Mouse (Mus musculus): ENCODE results near the gene Bnip1. TPM values are rescaled to one million over a fixed set of nuclear protein-coding genes. Genes with fewer than 3 reads are reported as not detected.

Gene Bnip1
- polyA plus RNA-seq (2021; fragmentation: Nextera tagmentation) = 33.8 and 35.7 TPM in 2 replicates
- long read RNA-seq, experiment 1, transcript Bnip1-201 (6 exons, 1,098 nt) = major isoform, 26 of 30 reads
- long read RNA-seq, experiment 1, partial matches to known transcripts = 0 of 30 reads
- long read RNA-seq, experiment 1, other reads (novel, unspliced or antisense) = 3 of 30 reads
- long read RNA-seq, experiment 2, transcript Bnip1-201 (6 exons, 1,098 nt) = major isoform, 34 of 41 reads
- long read RNA-seq, experiment 2, partial matches to known transcripts = 2 of 41 reads
- long read RNA-seq, experiment 2, other reads (novel, unspliced or antisense) = 1 of 41 reads

DNA sequence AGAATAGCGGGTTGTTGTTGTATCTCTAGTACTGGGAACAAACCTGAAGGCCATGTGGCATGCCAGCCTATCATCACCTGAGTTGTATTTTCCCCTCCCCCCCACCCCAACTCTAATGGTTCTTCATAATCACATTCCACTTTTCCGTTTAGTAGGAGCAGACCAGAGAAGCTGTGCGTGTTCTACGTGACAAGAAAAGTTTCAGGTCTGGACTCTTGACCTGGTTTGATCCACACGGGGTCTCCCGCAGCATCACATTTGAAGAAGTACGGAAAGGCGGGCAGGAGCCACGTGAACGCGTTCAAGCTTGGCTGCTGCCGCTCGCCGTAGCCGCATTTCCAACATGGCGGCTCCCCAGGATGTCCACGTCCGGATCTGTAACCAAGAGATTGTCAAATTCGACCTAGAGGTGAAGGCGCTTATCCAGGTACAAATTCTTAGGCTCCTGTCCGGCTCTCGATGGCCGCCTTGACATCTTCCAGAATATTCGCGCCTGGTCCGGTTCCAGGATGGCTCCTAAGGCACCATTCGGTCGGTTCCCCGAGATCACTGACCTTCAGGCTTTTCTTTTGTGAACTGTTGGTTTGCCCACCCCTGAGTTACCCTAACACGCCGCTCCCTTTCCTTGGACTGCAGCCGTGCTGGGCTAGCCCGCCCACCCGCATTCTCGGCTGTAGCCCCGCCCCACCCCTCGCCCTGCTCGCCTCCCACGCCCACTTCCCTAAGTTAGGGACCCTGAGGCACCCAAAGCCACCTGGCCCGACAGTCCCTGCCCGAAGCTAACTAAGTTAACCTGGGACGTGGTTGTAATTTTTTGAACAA lies at the start of gene Bnip1:
Bnip1 (plus strand) TSS at position 317 of the 822 bp plus-strand sequence.

Other genes starting within 250 kb of the Bnip1 start
- 74.4 and 159 TPM in 2 replicates for gene Ergic1, start 219.6 kb upstream of the Bnip1 start, polyA plus RNA-seq (2021; fragmentation: Nextera tagmentation)
- 61.4 and 112 TPM in 2 replicates for gene Dusp1, start 218.9 kb upstream of the Bnip1 start, polyA plus RNA-seq (2021; fragmentation: Nextera tagmentation)
- 121 and 146 TPM in 2 replicates for gene Atp6v0e, start 117.8 kb upstream of the Bnip1 start, polyA plus RNA-seq (2021; fragmentation: Nextera tagmentation)
- 13.2 and 17.6 TPM in 2 replicates for gene Crebrf, start 65.4 kb upstream of the Bnip1 start, polyA plus RNA-seq (2021; fragmentation: Nextera tagmentation)
- not detected in 2 replicates for gene Nkx2-5, start 63.9 kb downstream of the Bnip1 start, polyA plus RNA-seq (2021; fragmentation: Nextera tagmentation)
- 0.39 and 0.59 TPM in 2 replicates for gene Kifc5b, start 136.0 kb downstream of the Bnip1 start, polyA plus RNA-seq (2021; fragmentation: Nextera tagmentation)
- 11.3 and 17.4 TPM in 2 replicates for gene Phf1, start 152.0 kb downstream of the Bnip1 start, polyA plus RNA-seq (2021; fragmentation: Nextera tagmentation)
- 187 and 240 TPM in 2 replicates for gene Cuta, start 158.5 kb downstream of the Bnip1 start, polyA plus RNA-seq (2021; fragmentation: Nextera tagmentation)
- 14.1 and 19.3 TPM in 2 replicates for gene Syngap1, start 160.2 kb downstream of the Bnip1 start, polyA plus RNA-seq (2021; fragmentation: Nextera tagmentation)
- 6.5 and 7.5 TPM in 2 replicates for gene Zbtb9, start 192.1 kb downstream of the Bnip1 start, polyA plus RNA-seq (2021; fragmentation: Nextera tagmentation)
- 0.74 and 2.8 TPM in 2 replicates for gene Bak1, start 247.9 kb downstream of the Bnip1 start, polyA plus RNA-seq (2021; fragmentation: Nextera tagmentation)